Mouse (Mus musculus) forebrain, embryonic 14.5 days (tissue): ENCODE results near the gene Slc15a1. TPM values are rescaled to one million over a fixed set of nuclear protein-coding genes. Genes with fewer than 3 reads are reported as not detected.
"Not testable (repeated sequence)": the region's sequence is repeated elsewhere in the genome, so short reads cannot be mapped to it uniquely, and the experiment has no call there.

ENCODE experiments used
- ATAC-seq: fragments of 200-750 bp; cut with Nextera tagmentation; 2 replicates; pipeline ENCODE4 v1.8.0; 2017; ENCODE audit warnings: mild to moderate bottlenecking, moderate library complexity
- DNase-seq: peaks from one replicate; pipeline ENCODE4 v3.0.0-alpha.2; 2015; ENCODE audit warnings: low spot score
- H3K27ac ChIP-seq: fragments of 300-500 bp; sonication (generic); 2 replicates; pipeline ENCODE4 v1.5.1; 2014; ENCODE audit warnings: low read depth, mild to moderate bottlenecking, control low read depth, low read length, moderate library complexity
- H3K27me3 ChIP-seq: fragments of 300-500 bp; sonication (generic); replicated peaks from 2 replicates; pipeline ENCODE4 v1.6.1; 2014; ENCODE audit warnings: low read length, control low read depth, mixed read lengths; ENCODE audit not compliant: control insufficient read depth, insufficient read depth
- H3K36me3 ChIP-seq: fragments of 300-500 bp; sonication (generic); 2 replicates; pipeline ENCODE4 v1.6.1; 2014; ENCODE audit warnings: low read length, control low read depth; ENCODE audit not compliant: control insufficient read depth, insufficient read depth
- H3K4me1 ChIP-seq: fragments of 300-500 bp; sonication (generic); 2 replicates; pipeline ENCODE4 v1.6.1; 2014; ENCODE audit warnings: antibody characterized with exemption, low read length, control low read depth; ENCODE audit not compliant: control insufficient read depth, insufficient read depth
- H3K4me2 ChIP-seq: fragments of 300-500 bp; sonication (generic); 2 replicates; pipeline ENCODE4 v1.6.1; 2014; ENCODE audit warnings: mild to moderate bottlenecking, control low read depth, low read length
- H3K4me3 ChIP-seq: fragments of 300-500 bp; sonication (generic); 2 replicates; pipeline ENCODE4 v1.5.1; 2014; ENCODE audit warnings: low read depth, low read length, control low read depth
- H3K9ac ChIP-seq: fragments of 300-500 bp; sonication (generic); 2 replicates; pipeline ENCODE4 v1.6.1; 2014; ENCODE audit warnings: mild to moderate bottlenecking, low read length, control low read depth, moderate library complexity
- H3K9me3 ChIP-seq: fragments of 300-500 bp; sonication (generic); replicated peaks from 2 replicates; pipeline ENCODE4 v1.6.1; 2016; ENCODE audit warnings: low read length, control low read depth, mixed read lengths; ENCODE audit not compliant: control insufficient read depth
- WGBS: fragments of 180-500 bp; shearing (Covaris S2); extraction: QIAGEN DNeasy Blood & Tissue Kit; methylation state at CpG from one replicate; pipeline ENCODE4 v1.1.7; 2014; 5-methylcytosine and 5-hydroxymethylcytosine counted together
- polyA plus RNA-seq: library from polyadenylated mRNA; unstranded; fragments of >200 nt; fragmentation: Nextera tagmentation; extraction: Ambion mirVana; gene quantifications from 2 replicates; pipeline ENCODE4 v1.2.1, GENCODE M21; 2014

The Slc15a1 gene
- polyA plus RNA-seq, 1 experiment from 2014 or later = not detected

- Histone ChIP-seq H3K9ac (no peak overlapping the region), H3K4me3 (no peak overlapping the region), H3K27me3 (no peaks in the 10 kb centered on the region), H3K9me3 (peaks cover 4% of the 10 kb centered on the region; the same call in 1 of the 2 replicates), H3K4me1 (no peaks in the 10 kb centered on the region), H3K4me2 (no peak overlapping the region), H3K27ac (no peak overlapping the region), H3K36me3 (no peaks in the 10 kb centered on the region)
- DNase-seq (no peak), ATAC-seq (no peak)
- WGBS = 92% methylated on average over 5 of the region's 5 CpGs
These were observed 87.5 kb downstream of the Slc15a1 start for GRCm38 (mm10) chr14:121417594-121417993.

- ATAC-seq (no peak), DNase-seq (no peak)
- H3K36me3 ChIP-seq = no peaks in the 10 kb centered on the region
- H3K9me3 ChIP-seq = peaks cover 4% of the 10 kb centered on the region; the same call in 1 of the 2 replicates
- H3K27me3 ChIP-seq = no peaks in the 10 kb centered on the region
- H3K27ac ChIP-seq = no peak overlapping the region
- no peak overlapping the region for H3K4me3 ChIP-seq
- no peak overlapping the region for H3K4me2 ChIP-seq
- 88% methylated on average over 9 of the region's 12 CpGs for WGBS
- H3K4me1 ChIP-seq = no peaks in the 10 kb centered on the region
- no peak overlapping the region for H3K9ac ChIP-seq
These were observed 88.3 kb downstream of the Slc15a1 start for GRCm38 (mm10) chr14:121416626-121417319.

GRCm38 (mm10) chr14:121414635-121415241 lies 90.3 kb downstream of the Slc15a1 start:
- no peak overlapping the region for H3K9ac ChIP-seq
- H3K27me3 ChIP-seq = no peaks in the 10 kb centered on the region
- ATAC-seq (no peak), DNase-seq (peak; percentile 19)
- H3K4me3 ChIP-seq = no peak overlapping the region
- no peaks in the 10 kb centered on the region for H3K4me1 ChIP-seq
- no peak overlapping the region for H3K27ac ChIP-seq
- WGBS = 90% methylated on average over 6 of the region's 6 CpGs
- H3K4me2 ChIP-seq = no peak overlapping the region
- H3K36me3 ChIP-seq = no peaks in the 10 kb centered on the region
- no peaks in the 10 kb centered on the region for H3K9me3 ChIP-seq

- not testable (repeated sequence) for H3K9ac ChIP-seq
These were observed 91.3 kb downstream of the Slc15a1 start for GRCm38 (mm10) chr14:121413726-121414125.

More at GRCm38 (mm10) chr14:121413726-121414125, 91.3 kb downstream of the Slc15a1 start:
- ATAC-seq, H3K9me3 ChIP-seq, H3K36me3 ChIP-seq, H3K27ac ChIP-seq, H3K4me2 ChIP-seq, H3K4me1 ChIP-seq, DNase-seq, H3K27me3 ChIP-seq, H3K4me3 ChIP-seq: not testable (repeated sequence)
- 100% methylated on average over 1 of the region's 1 CpGs for WGBS

Other genes starting within 250 kb of the Slc15a1 start
- 20.6 and 20.8 TPM in 2 replicates for gene Stk24, start 125.2 kb downstream of the Slc15a1 start, polyA plus RNA-seq